In the genomic region with DNA sequence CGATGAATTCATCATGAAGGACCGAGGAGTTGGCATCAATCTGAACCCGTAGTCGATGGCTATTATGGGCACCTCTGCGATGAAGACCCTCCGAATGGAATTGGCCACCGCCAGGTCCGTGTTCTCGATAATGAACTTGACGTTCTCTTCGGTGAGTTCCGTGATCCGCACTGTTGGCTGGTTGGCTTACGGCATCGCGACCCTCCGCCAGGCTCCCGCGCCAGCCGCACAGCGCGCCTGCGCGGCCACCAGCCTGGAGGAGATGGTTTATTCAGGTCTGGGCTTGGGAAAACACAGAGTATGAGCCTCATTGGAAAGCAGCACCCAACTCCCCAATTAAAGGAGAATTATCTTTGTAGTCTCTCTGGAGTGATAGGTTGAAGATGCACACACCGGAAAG, we compare ENCODE assay signal across 3 mouse cellular contexts. TPM values are rescaled to one million over a fixed set of nuclear protein-coding genes. Genes with fewer than 3 reads are reported as not detected.
"Had no signal": no experiment of that assay in that cellular context is flagged by ENCODE, and none has a peak within 500 bp of the region (broad histone marks: within the 10 kb centered on the region; RNA-seq: fewer than 3 reads in every experiment).

No protein-coding gene starts in this region.

RNA-seq across cellular contexts. Expression of a gene that starts 41.3 kb away (rescaled TPM):
- polyA plus RNA-seq: heart, embryonic 10.5 days; inflammation-experienced regulatory T-cells, adult 6 months; limb, embryonic 12.5 days had no signal
